Mouse (Mus musculus): ENCODE results near the gene Trh. TPM values are rescaled to one million over a fixed set of nuclear protein-coding genes. Genes with fewer than 3 reads are reported as not detected.
A peak's percentile ranks its signal among the peaks of the same experiment; 100 is the strongest.

Trh gene
- polyA plus RNA-seq (2015; fragmentation: Nextera tagmentation; extraction: Ambion mirVana) = 0.35 TPM in 1 of 2 replicates, not detected in the other

GRCm38 (mm10) chr6:92244591-92244990 lies at the start of gene Trh:
Gene Trh, minus strand, starts transcription at chr6:92244650.
- H3K27ac ChIP-seq (ENCODE audit: low read length) = no peak within 1 kb of the TSS

GRCm38 (mm10) chr6:92290826-92291225 lies 46.4 kb upstream of the Trh start:
- WGBS = 76% methylated on average over 3 of the region's 3 CpGs
- Histone ChIP-seq H3K4me3 (ENCODE audit: low read length) (no peak overlapping the region), H3K4me2 (ENCODE audit: low read depth, low read length) (no peak overlapping the region), H3K27me3 (ENCODE audit: control insufficient read depth, insufficient read depth, low read depth, low read length) (no peaks in the 10 kb centered on the region), H3K27ac (ENCODE audit: low read length) (no peak overlapping the region), H3K9me3 (ENCODE audit: control insufficient read depth, low read length) (no peaks in the 10 kb centered on the region), H3K36me3 (ENCODE audit: control insufficient read depth, insufficient read depth, low read length) (no peaks in the 10 kb centered on the region), H3K4me1 (replicated peaks; ENCODE audit: control insufficient read depth, insufficient read depth, low read length) (no peaks in the 10 kb centered on the region), H3K9ac (ENCODE audit: low read length) (no peak overlapping the region)
- no peak for ATAC-seq (ENCODE audit: low read depth)

More at GRCm38 (mm10) chr6:92244591-92244990, at the start of gene Trh:
- no peaks in the 10 kb centered on the region for H3K9me3 ChIP-seq (ENCODE audit: control insufficient read depth, low read length)
- H3K27me3 ChIP-seq (ENCODE audit: control insufficient read depth, insufficient read depth, low read depth, low read length) = peaks cover 27% of the 10 kb centered on the region
- no peak within 1 kb of the TSS for H3K9ac ChIP-seq (ENCODE audit: low read length)
- H3K4me1 ChIP-seq (replicated peaks; ENCODE audit: control insufficient read depth, insufficient read depth, low read length) = no peaks in the 10 kb centered on the region
- H3K36me3 ChIP-seq (ENCODE audit: control insufficient read depth, insufficient read depth, low read length) = no peaks in the 10 kb centered on the region
- ATAC-seq (ENCODE audit: low read depth) = no peak
- under 1% methylated on average over 31 of the region's 31 CpGs for WGBS
- peak within 1 kb of the TSS; percentile 54 for H3K4me2 ChIP-seq (ENCODE audit: low read depth, low read length)
- peak within 1 kb of the TSS; percentile 29 for H3K4me3 ChIP-seq (ENCODE audit: low read length)

GRCm38 (mm10) chr6:92286889-92287288 lies 42.4 kb upstream of the Trh start:
- H3K9ac ChIP-seq (ENCODE audit: low read length) = no peak overlapping the region
- H3K4me2 ChIP-seq (ENCODE audit: low read depth, low read length) = no peak overlapping the region
- no peaks in the 10 kb centered on the region for H3K27me3 ChIP-seq (ENCODE audit: control insufficient read depth, insufficient read depth, low read depth, low read length)
- H3K27ac ChIP-seq (ENCODE audit: low read length) = no peak overlapping the region
- H3K9me3 ChIP-seq (ENCODE audit: control insufficient read depth, low read length) = no peaks in the 10 kb centered on the region
- H3K36me3 ChIP-seq (ENCODE audit: control insufficient read depth, insufficient read depth, low read length) = no peaks in the 10 kb centered on the region
- 42% methylated on average over 4 of the region's 4 CpGs for WGBS
- ATAC-seq (ENCODE audit: low read depth) = no peak
- H3K4me1 ChIP-seq (replicated peaks; ENCODE audit: control insufficient read depth, insufficient read depth, low read length) = no peaks in the 10 kb centered on the region
- H3K4me3 ChIP-seq (ENCODE audit: low read length) = no peak overlapping the region

GRCm38 (mm10) chr6:92286258-92286888 lies 41.9 kb upstream of the Trh start:
- Histone ChIP-seq H3K9ac (ENCODE audit: low read length) (no peak overlapping the region), H3K4me1 (replicated peaks; ENCODE audit: control insufficient read depth, insufficient read depth, low read length) (no peaks in the 10 kb centered on the region), H3K27me3 (ENCODE audit: control insufficient read depth, insufficient read depth, low read depth, low read length) (no peaks in the 10 kb centered on the region), H3K9me3 (ENCODE audit: control insufficient read depth, low read length) (no peaks in the 10 kb centered on the region), H3K27ac (ENCODE audit: low read length) (no peak overlapping the region), H3K4me3 (ENCODE audit: low read length) (no peak overlapping the region), H3K4me2 (ENCODE audit: low read depth, low read length) (no peak overlapping the region), H3K36me3 (ENCODE audit: control insufficient read depth, insufficient read depth, low read length) (no peaks in the 10 kb centered on the region)
- no peak; the same call in 1 of the 2 replicates for ATAC-seq (ENCODE audit: low read depth)
- WGBS = 24% methylated on average over 4 of the region's 4 CpGs

GRCm38 (mm10) chr6:92285559-92285958 lies 41.1 kb upstream of the Trh start:
- H3K36me3 ChIP-seq (ENCODE audit: control insufficient read depth, insufficient read depth, low read length) = no peaks in the 10 kb centered on the region
- H3K9me3 ChIP-seq (ENCODE audit: control insufficient read depth, low read length) = no peaks in the 10 kb centered on the region
- no peak overlapping the region for H3K4me3 ChIP-seq (ENCODE audit: low read length)
- no peaks in the 10 kb centered on the region for H3K27me3 ChIP-seq (ENCODE audit: control insufficient read depth, insufficient read depth, low read depth, low read length)
- H3K4me2 ChIP-seq (ENCODE audit: low read depth, low read length) = no peak overlapping the region
- ATAC-seq (ENCODE audit: low read depth) = no peak
- WGBS = 63% methylated on average over 4 of the region's 4 CpGs
- no peak overlapping the region for H3K9ac ChIP-seq (ENCODE audit: low read length)
- H3K4me1 ChIP-seq (replicated peaks; ENCODE audit: control insufficient read depth, insufficient read depth, low read length) = no peaks in the 10 kb centered on the region
- H3K27ac ChIP-seq (ENCODE audit: low read length) = no peak overlapping the region

- Histone ChIP-seq H3K9ac (ENCODE audit: low read length) (no peak overlapping the region), H3K36me3 (ENCODE audit: control insufficient read depth, insufficient read depth, low read length) (no peaks in the 10 kb centered on the region), H3K4me2 (ENCODE audit: low read depth, low read length) (no peak overlapping the region), H3K9me3 (ENCODE audit: control insufficient read depth, low read length) (no peaks in the 10 kb centered on the region), H3K27ac (ENCODE audit: low read length) (no peak overlapping the region), H3K4me1 (replicated peaks; ENCODE audit: control insufficient read depth, insufficient read depth, low read length) (no peaks in the 10 kb centered on the region), H3K4me3 (ENCODE audit: low read length) (no peak overlapping the region), H3K27me3 (ENCODE audit: control insufficient read depth, insufficient read depth, low read depth, low read length) (no peaks in the 10 kb centered on the region)
- ATAC-seq (ENCODE audit: low read depth) = no peak
- 67% methylated on average over 1 of the region's 1 CpGs for WGBS
Observed at GRCm38 (mm10) chr6:92277179-92277578, 32.7 kb upstream of the Trh start.

- H3K27ac ChIP-seq (ENCODE audit: low read length) = no peak overlapping the region
- no peaks in the 10 kb centered on the region for H3K36me3 ChIP-seq (ENCODE audit: control insufficient read depth, insufficient read depth, low read length)
- no peaks in the 10 kb centered on the region for H3K9me3 ChIP-seq (ENCODE audit: control insufficient read depth, low read length)
- no peak overlapping the region for H3K4me3 ChIP-seq (ENCODE audit: low read length)
- no peak for ATAC-seq (ENCODE audit: low read depth)
- no peak overlapping the region for H3K9ac ChIP-seq (ENCODE audit: low read length)
- H3K4me1 ChIP-seq (replicated peaks; ENCODE audit: control insufficient read depth, insufficient read depth, low read length) = no peaks in the 10 kb centered on the region
- H3K4me2 ChIP-seq (ENCODE audit: low read depth, low read length) = no peak overlapping the region
- no peaks in the 10 kb centered on the region for H3K27me3 ChIP-seq (ENCODE audit: control insufficient read depth, insufficient read depth, low read depth, low read length)
- WGBS = 65% methylated on average over 6 of the region's 6 CpGs
Observed at GRCm38 (mm10) chr6:92273652-92274322, 29.3 kb upstream of the Trh start.

- H3K4me1 ChIP-seq (replicated peaks; ENCODE audit: control insufficient read depth, insufficient read depth, low read length) = no peaks in the 10 kb centered on the region
- 78% methylated on average over 3 of the region's 3 CpGs for WGBS
- H3K9me3 ChIP-seq (ENCODE audit: control insufficient read depth, low read length) = no peaks in the 10 kb centered on the region
- no peak overlapping the region for H3K9ac ChIP-seq (ENCODE audit: low read length)
- no peaks in the 10 kb centered on the region for H3K27me3 ChIP-seq (ENCODE audit: control insufficient read depth, insufficient read depth, low read depth, low read length)
- no peak for ATAC-seq (ENCODE audit: low read depth)
- H3K27ac ChIP-seq (ENCODE audit: low read length) = no peak overlapping the region
- no peaks in the 10 kb centered on the region for H3K36me3 ChIP-seq (ENCODE audit: control insufficient read depth, insufficient read depth, low read length)
- no peak overlapping the region for H3K4me2 ChIP-seq (ENCODE audit: low read depth, low read length)
- H3K4me3 ChIP-seq (ENCODE audit: low read length) = no peak overlapping the region
Observed at GRCm38 (mm10) chr6:92272601-92273000, 28.2 kb upstream of the Trh start.

GRCm38 (mm10) chr6:92269019-92269418 lies 24.6 kb upstream of the Trh start:
- Histone ChIP-seq H3K36me3 (ENCODE audit: control insufficient read depth, insufficient read depth, low read length) (no peaks in the 10 kb centered on the region), H3K4me1 (replicated peaks; ENCODE audit: control insufficient read depth, insufficient read depth, low read length) (no peaks in the 10 kb centered on the region), H3K27ac (ENCODE audit: low read length) (no peak overlapping the region), H3K9me3 (ENCODE audit: control insufficient read depth, low read length) (no peaks in the 10 kb centered on the region), H3K4me2 (ENCODE audit: low read depth, low read length) (no peak overlapping the region), H3K4me3 (ENCODE audit: low read length) (no peak overlapping the region), H3K27me3 (ENCODE audit: control insufficient read depth, insufficient read depth, low read depth, low read length) (no peaks in the 10 kb centered on the region), H3K9ac (ENCODE audit: low read length) (no peak overlapping the region)
- WGBS = 7% methylated on average over 4 of the region's 4 CpGs
- peak; percentile 31; the same call in 1 of the 2 replicates for ATAC-seq (ENCODE audit: low read depth)

Measured in lung, embryonic 16.5 days (tissue).